Comparison of ENCODE assay signal across 8 mouse cellular contexts in genomic region chr9:123111751-123112221, GRCm38 (mm10). TPM values are rescaled to one million over a fixed set of nuclear protein-coding genes. Genes with fewer than 3 reads are reported as not detected.
A peak's percentile ranks its signal among the peaks of the same experiment; 100 is the strongest.
DNase-seq lines count a peak whose midpoint lies in the region; ATAC-seq lines count a peak whose summit lies in the region.

No protein-coding gene starts in this region.

- DNase-seq in adrenal gland, adult 2 months, result peak; percentile 28
- DNase-seq in adrenal gland, adult 18-20 months (ENCODE audit: low spot score in 2 of 2), result no peak
- DNase-seq in induced T-regulatory cell, adult 2 months (ENCODE audit: low read depth), result peak; percentile 61
- DNase-seq in naive thymus-derived CD4-positive, alpha-beta T cell, adult 2 months (ENCODE audit: low read depth), result peak; percentile 52
- DNase-seq in adipocyte (ENCODE audit: low spot score), result no peak
- no peak for DNase-seq in frontal cortex, postnatal 25 days (ENCODE audit: low spot score in 2 of 2)

- peaks cover 41% of the 10 kb centered on the region for H3K36me3 ChIP-seq in megakaryocyte, embryonic 14.5 days (replicated peaks; ENCODE audit: low read length)

- H3K4me3 ChIP-seq in megakaryocyte, embryonic 14.5 days (replicated peaks), result peak overlapping the region; percentile 100

- H3K4me1 ChIP-seq in megakaryocyte, embryonic 14.5 days, result peaks cover 60% of the 10 kb centered on the region

- H3K9me3 ChIP-seq in megakaryocyte, embryonic 14.5 days, result no peaks in the 10 kb centered on the region

- no peaks in the 10 kb centered on the region for H3K27me3 ChIP-seq in megakaryocyte, embryonic 14.5 days (replicated peaks)

- ATAC-seq in megakaryocyte, adult 5-6 weeks (ENCODE audit: poor library complexity, severe bottlenecking), result no peak

RNA-seq across cellular contexts. Expression of gene Zdhhc3, which starts 1.2 kb away (rescaled TPM):
- 10 to 100 TPM; 62.8 to 83.5 TPM for total RNA-seq in adrenal gland, adult 2 months (2021)
- 221 and 236 TPM in 2 replicates for polyA plus RNA-seq in adrenal gland, adult 2 months (2012; rRNA removed)
- 10 to 100 TPM; 53.5 to 76.3 TPM for total RNA-seq in adrenal gland, adult 18-20 months (2021)
- polyA plus RNA-seq in megakaryocyte, embryonic 14.5 days (2012; ENCODE audit: insufficient read depth, low replicate concordance), result 26.6 and 36.9 TPM in 2 replicates
- 32.6 and 45.7 TPM in 2 replicates for total RNA-seq in megakaryocyte, adult 5-6 weeks (2015)
- 33.0 and 39.0 TPM in 2 replicates for total RNA-seq in megakaryocyte, adult 5-6 weeks (2017)

RNA-seq across cellular contexts. Expression of gene Exosc7, which starts 1.2 kb away (rescaled TPM):
- total RNA-seq in adrenal gland, adult 2 months (2021), result 10 to 100 TPM; 29.6 to 39.3 TPM
- 7.5 and 7.6 TPM in 2 replicates for polyA plus RNA-seq in adrenal gland, adult 2 months (2012; rRNA removed)
- total RNA-seq in adrenal gland, adult 18-20 months (2021), result 10 to 100 TPM; 27.3 to 34.6 TPM
- 10.5 TPM in 1 of 2 replicates, not detected in the other for polyA plus RNA-seq in megakaryocyte, embryonic 14.5 days (2012; ENCODE audit: insufficient read depth, low replicate concordance)
- total RNA-seq in megakaryocyte, adult 5-6 weeks (2015), result 38.2 and 44.3 TPM in 2 replicates
- total RNA-seq in megakaryocyte, adult 5-6 weeks (2017), result 39.0 and 40.2 TPM in 2 replicates

RNA-seq across cellular contexts. Expression of gene Clec3b, which starts 39.0 kb away (rescaled TPM):
- total RNA-seq in adrenal gland, adult 2 months (2021), result 10 to 100 TPM; 27.6 to 47.5 TPM
- polyA plus RNA-seq in adrenal gland, adult 2 months (2012; rRNA removed), result 34.0 and 58.3 TPM in 2 replicates
- 10 to 100 TPM; 21.6 to 53.1 TPM for total RNA-seq in adrenal gland, adult 18-20 months (2021)
- 0.93 TPM in 1 of 2 replicates, not detected in the other for polyA plus RNA-seq in megakaryocyte, embryonic 14.5 days (2012; ENCODE audit: insufficient read depth, low replicate concordance)
- total RNA-seq in megakaryocyte, adult 5-6 weeks (2015), result not detected in 2 replicates
- total RNA-seq in megakaryocyte, adult 5-6 weeks (2017), result not detected in 2 replicates

Comparison
In these comparisons a context has a peak if more than half of its experiments do, and no peak if none do; other contexts are left out.
1. DNase-seq: peak in adrenal gland, adult 2 months (single experiment), induced T-regulatory cell, adult 2 months (single experiment) and naive thymus-derived CD4-positive, alpha-beta T cell, adult 2 months (single experiment); none in adrenal gland, adult 18-20 months (0 of 2), adipocyte (single experiment) and frontal cortex, postnatal 25 days (0 of 2).
2. RNA of gene Clec3b, which starts 39.0 kb away (total RNA-seq): 21.6 to 53.1 TPM in adrenal gland, adult 18-20 months and 27.6 to 47.5 TPM in adrenal gland, adult 2 months; not detected in megakaryocyte, adult 5-6 weeks; every median in the first group is over 10 times any median in the second.